Mouse (Mus musculus) heart, embryonic 12.5 days (tissue): ENCODE results near the gene St3gal5. TPM values are rescaled to one million over a fixed set of nuclear protein-coding genes. Genes with fewer than 3 reads are reported as not detected.

ENCODE experiments used
- ATAC-seq: fragments of 200-750 bp; cut with Nextera tagmentation; 2 replicates; pipeline ENCODE4 v1.8.0; 2017; ENCODE audit warnings: moderate TSS enrichment, moderate library complexity; ENCODE audit not compliant: insufficient number of reproducible peaks, low FRiP score
- H3K27ac ChIP-seq: fragments of 300-500 bp; sonication (generic); 2 replicates; pipeline ENCODE4 v1.5.1; 2016; ENCODE audit warnings: mild to moderate bottlenecking, moderate library complexity; ENCODE audit not compliant: poor library complexity, severe bottlenecking
- H3K27me3 ChIP-seq: fragments of 300-500 bp; sonication (generic); replicated peaks from 2 replicates; pipeline ENCODE4 v1.6.1; 2016; ENCODE audit warnings: mild to moderate bottlenecking, moderate library complexity
- H3K36me3 ChIP-seq: fragments of 300-500 bp; sonication (generic); 2 replicates; pipeline ENCODE4 v1.6.1; 2016; ENCODE audit warnings: mild to moderate bottlenecking, moderate library complexity
- H3K4me1 ChIP-seq: fragments of 300-500 bp; sonication (generic); replicated peaks from 2 replicates; pipeline ENCODE4 v1.6.1; 2016; ENCODE audit warnings: mild to moderate bottlenecking
- H3K4me2 ChIP-seq: fragments of 300-500 bp; sonication (generic); 2 replicates; pipeline ENCODE4 v1.6.1; 2016; ENCODE audit warnings: mild to moderate bottlenecking, moderate library complexity
- H3K4me3 ChIP-seq: fragments of 300-500 bp; sonication (generic); 2 replicates; pipeline ENCODE4 v1.5.1; 2016; ENCODE audit warnings: mild to moderate bottlenecking
- H3K9ac ChIP-seq: fragments of 300-500 bp; sonication (generic); 2 replicates; pipeline ENCODE4 v1.6.1; 2016; ENCODE audit warnings: mild to moderate bottlenecking, moderate library complexity
- H3K9me3 ChIP-seq: fragments of 300-500 bp; sonication (generic); replicated peaks from 2 replicates; pipeline ENCODE4 v1.6.1; 2016; ENCODE audit warnings: mild to moderate bottlenecking, moderate library complexity
- WGBS: fragments of 180-500 bp; shearing (Covaris S2); methylation state at CpG from one replicate; pipeline ENCODE4 v1.1.7; 2016; 5-methylcytosine and 5-hydroxymethylcytosine counted together
- polyA plus RNA-seq: library from polyadenylated mRNA; unstranded; fragments of >200 nt; fragmentation: Nextera tagmentation; extraction: Ambion mirVana; gene quantifications from 2 replicates; pipeline ENCODE4 v1.2.1, GENCODE M21; 2016

Gene St3gal5
- polyA plus RNA-seq, 1 experiment from 2014 or later = 68.1 TPM

- H3K9me3 ChIP-seq = no peaks in the 10 kb centered on the region
- no peak overlapping the region for H3K9ac ChIP-seq
- no peak overlapping the region for H3K4me3 ChIP-seq
- peaks cover 33% of the 10 kb centered on the region for H3K4me1 ChIP-seq
- no peak overlapping the region for H3K27ac ChIP-seq
- H3K36me3 ChIP-seq = no peaks in the 10 kb centered on the region
- WGBS = 3% methylated on average over 6 of the region's 6 CpGs
- H3K4me2 ChIP-seq = no peak overlapping the region
- ATAC-seq = 0 out of 2 replicates have a peak, but pooled peaks have one; percentile 34
- peaks cover 7% of the 10 kb centered on the region; the same call in 1 of the 2 replicates for H3K27me3 ChIP-seq
Observed at GRCm38 (mm10) chr6:72185893-72186490, 88.6 kb downstream of the St3gal5 start.

- Histone ChIP-seq H3K36me3 (no peaks in the 10 kb centered on the region), H3K4me1 (peaks cover 27% of the 10 kb centered on the region), H3K4me2 (no peak overlapping the region), H3K4me3 (no peak overlapping the region), H3K27me3 (peaks cover 7% of the 10 kb centered on the region; the same call in 1 of the 2 replicates), H3K9me3 (no peaks in the 10 kb centered on the region), H3K27ac (no peak overlapping the region), H3K9ac (no peak overlapping the region)
- 78% methylated on average over 6 of the region's 6 CpGs for WGBS
- no peak for ATAC-seq
Observed at GRCm38 (mm10) chr6:72186809-72187208, 89.4 kb downstream of the St3gal5 start.

GRCm38 (mm10) chr6:72189061-72189863, 91.9 kb downstream of the St3gal5 start:
- Histone ChIP-seq H3K9ac (peak overlapping the region; percentile 76), H3K9me3 (no peaks in the 10 kb centered on the region), H3K4me1 (peaks cover 27% of the 10 kb centered on the region), H3K4me3 (peak overlapping the region; percentile 35), H3K36me3 (no peaks in the 10 kb centered on the region), H3K27me3 (peaks cover 7% of the 10 kb centered on the region; the same call in 1 of the 2 replicates), H3K27ac (peak overlapping the region; percentile 26), H3K4me2 (peak overlapping the region; percentile 73)
- 5% methylated on average over 28 of the region's 29 CpGs for WGBS
- peak; percentile 51 for ATAC-seq

- Histone ChIP-seq H3K4me2 (no peak overlapping the region), H3K4me3 (no peak overlapping the region), H3K27ac (no peak overlapping the region), H3K27me3 (peaks cover 3% of the 10 kb centered on the region; the same call in 1 of the 2 replicates), H3K4me1 (peaks cover 27% of the 10 kb centered on the region), H3K9ac (no peak overlapping the region), H3K9me3 (no peaks in the 10 kb centered on the region), H3K36me3 (no peaks in the 10 kb centered on the region)
- WGBS = 27% methylated on average over 6 of the region's 6 CpGs
- ATAC-seq = no peak
Observed at GRCm38 (mm10) chr6:72190120-72190519, 92.7 kb downstream of the St3gal5 start.

GRCm38 (mm10) chr6:72190577-72190976, 93.2 kb downstream of the St3gal5 start:
- no peak overlapping the region for H3K27ac ChIP-seq
- H3K36me3 ChIP-seq = no peaks in the 10 kb centered on the region
- no peak overlapping the region; the same call in 1 of the 2 replicates for H3K9ac ChIP-seq
- ATAC-seq = 0 out of 2 replicates have a peak, but pooled peaks have one; percentile 23
- peaks cover 27% of the 10 kb centered on the region for H3K4me1 ChIP-seq
- WGBS = 57% methylated on average over 5 of the region's 5 CpGs
- no peaks in the 10 kb centered on the region; the same call in 1 of the 2 replicates for H3K9me3 ChIP-seq
- no peak overlapping the region for H3K4me2 ChIP-seq
- H3K4me3 ChIP-seq = no peak overlapping the region
- peaks cover 3% of the 10 kb centered on the region; the same call in 1 of the 2 replicates for H3K27me3 ChIP-seq

- Histone ChIP-seq H3K27ac (no peak overlapping the region), H3K9ac (no peak overlapping the region), H3K27me3 (no peaks in the 10 kb centered on the region), H3K4me2 (no peak overlapping the region), H3K4me3 (no peak overlapping the region), H3K9me3 (no peaks in the 10 kb centered on the region; the same call in 1 of the 2 replicates), H3K4me1 (peaks cover 24% of the 10 kb centered on the region), H3K36me3 (no peaks in the 10 kb centered on the region)
- no peak for ATAC-seq
- 66% methylated on average over 3 of the region's 3 CpGs for WGBS
Observed at GRCm38 (mm10) chr6:72196660-72197059, 99.3 kb downstream of the St3gal5 start.

- no peak for ATAC-seq
- Histone ChIP-seq H3K4me3 (no peak overlapping the region), H3K9ac (no peak overlapping the region), H3K27ac (no peak overlapping the region), H3K4me2 (no peak overlapping the region), H3K4me1 (peaks cover 27% of the 10 kb centered on the region), H3K9me3 (no peaks in the 10 kb centered on the region; the same call in 1 of the 2 replicates), H3K27me3 (no peaks in the 10 kb centered on the region), H3K36me3 (no peaks in the 10 kb centered on the region)
Observed at GRCm38 (mm10) chr6:72197515-72197914, 100.1 kb downstream of the St3gal5 start.

- H3K9me3 ChIP-seq = no peaks in the 10 kb centered on the region; the same call in 1 of the 2 replicates
- H3K27ac ChIP-seq = 0 out of 2 replicates have a peak overlapping the region, but pooled peaks have one; percentile 15
- H3K36me3 ChIP-seq = peaks cover 8% of the 10 kb centered on the region
- H3K4me1 ChIP-seq = peaks cover 39% of the 10 kb centered on the region
- WGBS = 56% methylated on average over 11 of the region's 11 CpGs
- H3K4me3 ChIP-seq = no peak overlapping the region
- H3K27me3 ChIP-seq = no peaks in the 10 kb centered on the region
- H3K4me2 ChIP-seq = no peak overlapping the region
- ATAC-seq = peak; percentile 44; the same call in 1 of the 2 replicates
- H3K9ac ChIP-seq = 0 out of 2 replicates have a peak overlapping the region, but pooled peaks have one; percentile 41
Observed at GRCm38 (mm10) chr6:72200595-72201256, 103.3 kb downstream of the St3gal5 start.

- H3K27ac ChIP-seq = no peak overlapping the region
- peaks cover 19% of the 10 kb centered on the region for H3K36me3 ChIP-seq
- no peak overlapping the region for H3K9ac ChIP-seq
- H3K4me3 ChIP-seq = no peak overlapping the region
- ATAC-seq = no peak
- WGBS = 59% methylated on average over 5 of the region's 5 CpGs
- H3K4me1 ChIP-seq = peaks cover 39% of the 10 kb centered on the region
- H3K9me3 ChIP-seq = no peaks in the 10 kb centered on the region
- no peak overlapping the region for H3K4me2 ChIP-seq
- H3K27me3 ChIP-seq = 0 out of 2 replicates have a peak, but pooled peaks cover 4% of the 10 kb centered on the region
Observed at GRCm38 (mm10) chr6:72202732-72203131, 105.3 kb downstream of the St3gal5 start.

GRCm38 (mm10) chr6:72203279-72203678, 105.9 kb downstream of the St3gal5 start:
- H3K4me2 ChIP-seq = no peak overlapping the region
- peaks cover 34% of the 10 kb centered on the region for H3K4me1 ChIP-seq
- ATAC-seq = no peak
- no peak overlapping the region for H3K4me3 ChIP-seq
- WGBS = 54% methylated on average over 5 of the region's 5 CpGs
- no peaks in the 10 kb centered on the region for H3K9me3 ChIP-seq
- 0 out of 2 replicates have a peak, but pooled peaks cover 4% of the 10 kb centered on the region for H3K27me3 ChIP-seq
- H3K27ac ChIP-seq = no peak overlapping the region
- H3K9ac ChIP-seq = no peak overlapping the region
- H3K36me3 ChIP-seq = peaks cover 19% of the 10 kb centered on the region
